Mouse (Mus musculus): ENCODE measurements at regions not wholly inside any gene's neighbourhood (a gene's known extent, or its start where the extent isn't known, plus 50 kb on each side); places are given as distances from the start of the nearest gene placed in this dataset.

DNA sequence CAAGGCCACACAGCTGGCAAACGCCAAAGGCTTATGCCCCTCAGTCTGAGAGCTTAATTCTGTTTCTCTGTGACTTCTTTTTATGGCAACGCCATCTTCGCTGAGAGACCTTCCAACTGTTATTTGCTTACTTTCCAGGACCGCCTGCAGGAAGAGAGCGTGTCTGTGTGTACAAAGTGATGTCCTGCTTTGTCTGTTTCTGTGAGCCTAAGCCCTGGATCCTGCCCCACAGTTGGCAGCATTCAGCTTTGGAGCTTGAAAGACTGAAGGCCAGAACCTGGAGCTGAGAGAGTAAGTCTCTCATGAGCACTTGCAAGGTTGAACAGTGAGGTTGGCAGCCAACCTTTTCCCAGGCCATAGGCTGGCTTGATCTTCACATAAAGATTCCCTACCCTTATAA, 212.8 kb downstream of the Dact1 start:
- no peak for ATAC-seq (ENCODE audit: extremely low read depth, insufficient number of reproducible peaks, low FRiP score, poor library complexity, severe bottlenecking)
- DNase-seq (ENCODE audit: low spot score): no peak
- H3K4me1 ChIP-seq (ENCODE audit: insufficient read depth, low read depth, low read length): no peaks in the 10 kb centered on the region
- no peaks in the 10 kb centered on the region for H3K36me3 ChIP-seq (replicated peaks)
- no peak overlapping the region for H3K4me3 ChIP-seq (ENCODE audit: low read depth, low read length)
- H3K27me3 ChIP-seq (ENCODE audit: insufficient read depth, low read length): 0 out of 2 replicates have a peak, but pooled peaks cover 2% of the 10 kb centered on the region
- TF ChIP-seq POLR2AphosphoS5 (IDR thresholded peaks at IDR 0.05; ENCODE audit: insufficient replicate concordance, low read depth, low read length): no peak
- TF ChIP-seq GATA2 (IDR thresholded peaks at IDR 0.05; ENCODE audit: borderline replicate concordance, low read depth, low read length): no peak
- no peak for TF ChIP-seq TAL1 (conservative IDR thresholded peaks at IDR 0.05; ENCODE audit: low read depth, low read length)
- no peak for TF ChIP-seq GATA1 (IDR thresholded peaks at IDR 0.05; ENCODE audit: borderline replicate concordance, low read length)
- no peak for TF ChIP-seq CTCF (IDR thresholded peaks at IDR 0.05; ENCODE audit: low read depth, low read length)
- no peaks in the 10 kb centered on the region for H3K9me3 ChIP-seq (replicated peaks)

DNA sequence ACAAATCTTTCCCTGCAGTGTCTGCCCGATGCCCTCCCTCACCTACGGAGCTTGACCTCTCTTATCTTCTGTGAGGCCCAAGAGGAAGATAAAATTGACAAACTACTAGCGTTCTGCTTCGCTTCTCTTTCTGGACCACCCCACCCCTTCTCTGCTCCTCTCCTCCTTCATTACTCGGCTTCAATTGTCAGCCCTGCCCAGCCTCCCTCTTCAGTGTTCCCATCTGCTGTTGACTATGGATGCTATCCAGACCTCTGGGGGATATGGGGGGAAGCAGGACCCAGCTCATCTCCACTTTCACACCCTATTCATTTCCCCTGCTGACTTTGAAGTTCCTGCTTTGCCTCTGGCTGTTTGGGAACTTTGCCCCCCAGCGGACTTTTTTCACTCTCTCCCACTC, 214.5 kb downstream of the Dact1 start:
- TF ChIP-seq POLR2AphosphoS5 (IDR thresholded peaks at IDR 0.05; ENCODE audit: insufficient replicate concordance, low read depth, low read length) (no peak), GATA2 (IDR thresholded peaks at IDR 0.05; ENCODE audit: borderline replicate concordance, low read depth, low read length) (no peak), CTCF (IDR thresholded peaks at IDR 0.05; ENCODE audit: low read depth, low read length) (no peak)
- ATAC-seq (ENCODE audit: extremely low read depth, insufficient number of reproducible peaks, low FRiP score, poor library complexity, severe bottlenecking) (no peak), DNase-seq (ENCODE audit: low spot score) (no peak)
- Histone ChIP-seq H3K36me3 (replicated peaks) (no peaks in the 10 kb centered on the region), H3K9me3 (replicated peaks) (no peaks in the 10 kb centered on the region), H3K4me1 (ENCODE audit: insufficient read depth, low read depth, low read length) (no peaks in the 10 kb centered on the region), H3K27me3 (ENCODE audit: insufficient read depth, low read length) (0 out of 2 replicates have a peak, but pooled peaks cover 2% of the 10 kb centered on the region), H3K4me3 (ENCODE audit: low read depth, low read length) (no peak overlapping the region)

DNA sequence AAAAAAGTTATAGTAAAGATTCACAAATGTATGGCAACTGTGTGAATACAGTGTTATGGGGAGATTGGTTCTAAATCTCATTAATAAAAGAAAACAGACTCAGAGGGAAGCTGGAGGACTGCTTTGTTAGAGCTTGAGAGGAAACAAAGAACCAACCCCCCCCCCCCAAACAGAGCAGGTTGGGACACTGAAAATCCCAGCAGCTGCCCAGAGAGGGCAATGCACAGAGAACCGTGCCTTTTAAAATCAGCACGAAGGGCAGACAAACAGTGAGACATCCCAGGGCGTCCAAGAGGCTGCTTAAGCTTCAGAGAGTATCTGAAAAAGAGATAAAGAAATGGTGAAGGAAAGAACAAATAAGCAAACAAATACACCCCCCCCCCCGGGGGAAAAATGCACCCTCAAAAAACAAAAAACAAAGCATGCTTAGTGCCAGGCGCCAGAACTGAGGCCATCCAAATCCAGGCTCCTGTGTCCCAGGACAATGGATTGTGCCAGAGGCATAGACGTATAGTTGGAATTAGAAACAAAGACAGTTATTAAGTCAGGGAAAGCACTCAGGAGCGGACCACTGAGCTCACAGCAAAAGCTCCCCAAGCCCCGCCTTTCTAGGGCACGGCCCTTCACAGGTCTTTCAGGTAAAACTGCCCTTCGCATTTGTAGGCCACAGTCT, 215.7 kb downstream of the Dact1 start:
- Histone ChIP-seq H3K27me3 (ENCODE audit: insufficient read depth, low read length) (0 out of 2 replicates have a peak, but pooled peaks cover 2% of the 10 kb centered on the region), H3K4me1 (ENCODE audit: insufficient read depth, low read depth, low read length) (no peaks in the 10 kb centered on the region), H3K4me3 (ENCODE audit: low read depth, low read length) (no peak overlapping the region), H3K9me3 (replicated peaks) (no peaks in the 10 kb centered on the region), H3K36me3 (replicated peaks) (no peaks in the 10 kb centered on the region)
- TF ChIP-seq GATA2 (IDR thresholded peaks at IDR 0.05; ENCODE audit: borderline replicate concordance, low read depth, low read length) (no peak), TAL1 (conservative IDR thresholded peaks at IDR 0.05; ENCODE audit: low read depth, low read length) (no peak), GATA1 (IDR thresholded peaks at IDR 0.05; ENCODE audit: borderline replicate concordance, low read length) (no peak), CTCF (IDR thresholded peaks at IDR 0.05; ENCODE audit: low read depth, low read length) (no peak), POLR2AphosphoS5 (IDR thresholded peaks at IDR 0.05; ENCODE audit: insufficient replicate concordance, low read depth, low read length) (no peak)
- DNase-seq (ENCODE audit: low spot score): no peak
- no peak for ATAC-seq (ENCODE audit: extremely low read depth, insufficient number of reproducible peaks, low FRiP score, poor library complexity, severe bottlenecking)

DNA sequence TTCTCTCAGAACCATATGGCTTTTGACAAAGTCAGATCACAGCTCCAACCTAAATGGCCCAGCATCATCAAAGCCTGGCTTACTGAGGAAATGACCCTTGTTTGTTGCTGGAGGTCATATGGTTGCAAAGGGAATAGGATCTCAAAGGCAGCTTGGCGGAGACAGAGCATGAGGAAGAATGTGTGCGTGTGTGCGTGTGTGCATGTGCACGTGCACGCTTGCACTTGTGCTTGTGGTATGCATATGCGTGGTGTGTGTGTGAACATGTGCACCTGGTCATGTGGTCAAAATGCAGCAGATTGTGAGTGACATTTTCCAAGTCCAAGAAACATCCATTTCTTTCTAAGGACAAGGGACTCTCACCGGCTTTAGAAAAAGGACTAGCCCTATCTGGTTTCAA, 216.9 kb downstream of the Dact1 start:
- no peaks in the 10 kb centered on the region for H3K9me3 ChIP-seq (replicated peaks)
- TF ChIP-seq POLR2AphosphoS5 (IDR thresholded peaks at IDR 0.05; ENCODE audit: insufficient replicate concordance, low read depth, low read length) (no peak), CTCF (IDR thresholded peaks at IDR 0.05; ENCODE audit: low read depth, low read length) (no peak), GATA2 (IDR thresholded peaks at IDR 0.05; ENCODE audit: borderline replicate concordance, low read depth, low read length) (no peak), GATA1 (IDR thresholded peaks at IDR 0.05; ENCODE audit: borderline replicate concordance, low read length) (no peak)
- ATAC-seq (ENCODE audit: extremely low read depth, insufficient number of reproducible peaks, low FRiP score, poor library complexity, severe bottlenecking) (no peak), DNase-seq (ENCODE audit: low spot score) (no peak)
- H3K4me3 ChIP-seq (ENCODE audit: low read depth, low read length): no peak overlapping the region
- no peaks in the 10 kb centered on the region for H3K36me3 ChIP-seq (replicated peaks)
- no peaks in the 10 kb centered on the region for H3K4me1 ChIP-seq (ENCODE audit: insufficient read depth, low read depth, low read length)
- H3K27me3 ChIP-seq (ENCODE audit: insufficient read depth, low read length): 0 out of 2 replicates have a peak, but pooled peaks cover 2% of the 10 kb centered on the region

DNA sequence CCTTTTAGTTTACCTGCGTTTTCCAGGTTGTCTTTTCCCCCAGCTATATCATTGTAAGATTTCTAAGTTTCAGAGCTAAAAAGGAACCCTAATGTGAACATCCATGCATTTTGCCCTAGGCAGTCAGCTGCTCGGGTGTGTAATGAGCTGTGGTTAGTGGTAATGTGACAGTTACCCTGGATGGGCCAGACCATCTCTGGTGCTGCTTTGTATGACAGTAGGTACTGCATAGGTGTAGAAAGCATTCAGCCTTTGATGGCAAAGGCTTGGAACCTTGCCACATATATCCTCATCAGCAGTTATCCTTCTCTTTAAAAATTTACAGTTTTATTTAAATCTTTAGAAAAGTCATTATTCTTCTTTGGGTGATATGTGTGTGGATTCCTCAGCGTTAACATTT, 222.5 kb downstream of the Dact1 start:
- TF ChIP-seq GATA1 (IDR thresholded peaks at IDR 0.05; ENCODE audit: borderline replicate concordance, low read length) (no peak), GATA2 (IDR thresholded peaks at IDR 0.05; ENCODE audit: borderline replicate concordance, low read depth, low read length) (no peak), POLR2AphosphoS5 (IDR thresholded peaks at IDR 0.05; ENCODE audit: insufficient replicate concordance, low read depth, low read length) (no peak), CTCF (IDR thresholded peaks at IDR 0.05; ENCODE audit: low read depth, low read length) (no peak), TAL1 (conservative IDR thresholded peaks at IDR 0.05; ENCODE audit: low read depth, low read length) (no peak)
- DNase-seq (ENCODE audit: low spot score) (no peak), ATAC-seq (ENCODE audit: extremely low read depth, insufficient number of reproducible peaks, low FRiP score, poor library complexity, severe bottlenecking) (no peak)
- Histone ChIP-seq H3K9me3 (replicated peaks) (no peaks in the 10 kb centered on the region), H3K4me3 (ENCODE audit: low read depth, low read length) (no peak overlapping the region), H3K27me3 (ENCODE audit: insufficient read depth, low read length) (no peaks in the 10 kb centered on the region), H3K4me1 (ENCODE audit: insufficient read depth, low read depth, low read length) (no peaks in the 10 kb centered on the region), H3K36me3 (replicated peaks) (no peaks in the 10 kb centered on the region)

DNA sequence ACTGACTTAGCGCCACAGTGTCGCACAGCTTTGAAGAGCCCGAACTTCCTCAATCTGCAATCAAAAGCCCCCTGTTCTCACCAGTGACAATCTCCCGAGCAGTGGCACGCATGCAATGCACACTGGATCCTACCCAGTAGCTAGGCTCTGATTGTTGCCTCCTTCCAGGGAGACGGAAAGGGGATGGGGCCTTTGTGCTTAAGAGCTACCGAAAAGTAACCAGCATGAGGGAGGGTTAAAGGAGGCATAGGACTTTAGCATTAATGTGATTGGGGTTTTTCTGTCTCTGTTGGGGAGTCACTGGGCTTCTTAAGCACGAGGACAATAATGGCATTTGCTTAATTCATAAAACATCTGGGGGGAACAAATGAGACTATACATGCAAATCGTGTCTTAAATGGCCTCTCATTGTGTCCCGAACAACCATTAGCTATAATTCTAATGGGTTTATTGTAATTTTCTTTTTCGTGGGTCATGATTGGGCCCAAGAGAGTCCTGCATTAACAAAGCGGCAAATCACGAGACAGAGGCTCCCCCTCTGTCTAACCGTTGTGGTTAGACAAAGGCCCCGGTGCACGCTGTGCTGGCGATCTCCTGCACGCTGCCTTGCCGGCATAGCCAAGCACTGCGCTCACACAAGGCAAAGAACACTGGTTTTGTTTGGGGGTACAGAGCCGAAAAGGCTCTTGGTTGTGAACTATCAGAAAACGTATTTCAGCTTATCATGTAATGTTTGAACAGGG, 223.2 kb downstream of the Dact1 start:
- DNase-seq (ENCODE audit: low spot score) (no peak), ATAC-seq (ENCODE audit: extremely low read depth, insufficient number of reproducible peaks, low FRiP score, poor library complexity, severe bottlenecking) (no peak)
- no peaks in the 10 kb centered on the region for H3K9me3 ChIP-seq (replicated peaks)
- H3K4me3 ChIP-seq (ENCODE audit: low read depth, low read length): no peak overlapping the region
- no peaks in the 10 kb centered on the region for H3K4me1 ChIP-seq (ENCODE audit: insufficient read depth, low read depth, low read length)
- no peaks in the 10 kb centered on the region for H3K27me3 ChIP-seq (ENCODE audit: insufficient read depth, low read length)
- H3K36me3 ChIP-seq (replicated peaks): no peaks in the 10 kb centered on the region
- TF ChIP-seq TAL1 (conservative IDR thresholded peaks at IDR 0.05; ENCODE audit: low read depth, low read length) (no peak), GATA2 (IDR thresholded peaks at IDR 0.05; ENCODE audit: borderline replicate concordance, low read depth, low read length) (no peak), GATA1 (IDR thresholded peaks at IDR 0.05; ENCODE audit: borderline replicate concordance, low read length) (no peak), POLR2AphosphoS5 (IDR thresholded peaks at IDR 0.05; ENCODE audit: insufficient replicate concordance, low read depth, low read length) (no peak), CTCF (IDR thresholded peaks at IDR 0.05; ENCODE audit: low read depth, low read length) (no peak)
